Mouse (Mus musculus): ENCODE measurements around the gene Fam13a. TPM values are rescaled to one million over a fixed set of nuclear protein-coding genes. Genes with fewer than 3 reads are reported as not detected.

The Fam13a gene
- polyA plus RNA-seq, 1 experiment from 2014 or later = 5.7 TPM

GRCm38 (mm10) chr6:59024806-59025205 is 457 bp upstream of the Fam13a start:
- no peak for ATAC-seq (ENCODE audit: insufficient number of reproducible peaks, insufficient read depth, low FRiP score, low TSS enrichment)
- Histone ChIP-seq H3K4me3 (peak overlapping the region; percentile 55), H3K4me1 (0 out of 2 replicates have a peak, but pooled peaks cover 2% of the 10 kb centered on the region), H3K9ac (no peak overlapping the region), H3K9me3 (no peaks in the 10 kb centered on the region), H3K4me2 (replicated peaks) (peak overlapping the region; percentile 48), H3K27ac (no peak overlapping the region), H3K36me3 (no peaks in the 10 kb centered on the region), H3K27me3 (no peaks in the 10 kb centered on the region)
- WGBS = 14% methylated on average over 3 of the region's 3 CpGs

- Histone ChIP-seq H3K36me3 (no peaks in the 10 kb centered on the region), H3K27ac (peak overlapping the region; percentile 70; the same call in 1 of the 2 replicates), H3K4me2 (replicated peaks) (peak overlapping the region; percentile 48), H3K4me3 (peak overlapping the region; percentile 55), H3K27me3 (no peaks in the 10 kb centered on the region), H3K9me3 (no peaks in the 10 kb centered on the region), H3K4me1 (0 out of 2 replicates have a peak, but pooled peaks cover 2% of the 10 kb centered on the region), H3K9ac (peak overlapping the region; percentile 38; the same call in 1 of the 2 replicates)
- ATAC-seq (ENCODE audit: insufficient number of reproducible peaks, insufficient read depth, low FRiP score, low TSS enrichment) = no peak
- WGBS = 43% methylated on average over 6 of the region's 6 CpGs
Measured at GRCm38 (mm10) chr6:59023455-59024163, 740 bp downstream of the Fam13a start.

DNA sequence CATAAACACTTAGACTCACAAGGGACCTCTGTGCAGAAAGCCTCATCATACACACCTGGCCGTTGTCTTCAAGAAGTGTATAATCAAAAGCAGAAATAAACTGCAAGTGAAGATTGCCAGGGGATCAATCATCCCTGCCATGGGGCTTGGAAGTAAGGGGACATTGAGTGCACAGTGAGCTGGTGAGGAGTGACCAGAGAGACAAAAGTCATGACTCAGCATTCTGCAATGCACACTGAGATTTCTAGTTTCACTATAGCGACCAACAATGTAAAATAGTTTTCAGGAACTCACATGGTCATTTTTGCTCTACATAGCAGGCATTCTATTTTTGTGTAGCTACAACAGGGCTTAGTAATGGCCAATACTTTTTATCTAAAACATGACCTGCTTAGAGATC is 1.7 kb downstream of the Fam13a start:
- H3K4me2 ChIP-seq (replicated peaks) = no peak overlapping the region
- H3K36me3 ChIP-seq = no peaks in the 10 kb centered on the region
- no peak for ATAC-seq (ENCODE audit: insufficient number of reproducible peaks, insufficient read depth, low FRiP score, low TSS enrichment)
- no peaks in the 10 kb centered on the region for H3K27me3 ChIP-seq
- no peak overlapping the region for H3K4me3 ChIP-seq
- WGBS = 77% methylated on average over 2 of the region's 2 CpGs
- no peak overlapping the region for H3K9ac ChIP-seq
- 0 out of 2 replicates have a peak, but pooled peaks cover 2% of the 10 kb centered on the region for H3K4me1 ChIP-seq
- H3K27ac ChIP-seq = no peak overlapping the region
- H3K9me3 ChIP-seq = no peaks in the 10 kb centered on the region

GRCm38 (mm10) chr6:59020346-59020745 is 4.0 kb downstream of the Fam13a start:
- Histone ChIP-seq H3K9me3 (no peaks in the 10 kb centered on the region), H3K27ac (no peak overlapping the region), H3K9ac (no peak overlapping the region), H3K36me3 (no peaks in the 10 kb centered on the region), H3K4me2 (replicated peaks) (no peak overlapping the region), H3K27me3 (no peaks in the 10 kb centered on the region), H3K4me1 (0 out of 2 replicates have a peak, but pooled peaks cover 2% of the 10 kb centered on the region), H3K4me3 (no peak overlapping the region)
- ATAC-seq (ENCODE audit: insufficient number of reproducible peaks, insufficient read depth, low FRiP score, low TSS enrichment) = no peak
- 88% methylated on average over 2 of the region's 2 CpGs for WGBS

- H3K27ac ChIP-seq = no peak overlapping the region
- WGBS = 47% methylated on average over 1 of the region's 1 CpGs
- H3K4me3 ChIP-seq = no peak overlapping the region
- H3K9me3 ChIP-seq = no peaks in the 10 kb centered on the region
- H3K27me3 ChIP-seq = no peaks in the 10 kb centered on the region
- ATAC-seq (ENCODE audit: insufficient number of reproducible peaks, insufficient read depth, low FRiP score, low TSS enrichment) = no peak
- 0 out of 2 replicates have a peak, but pooled peaks cover 2% of the 10 kb centered on the region for H3K4me1 ChIP-seq
- H3K9ac ChIP-seq = no peak overlapping the region
- no peak overlapping the region for H3K4me2 ChIP-seq (replicated peaks)
- H3K36me3 ChIP-seq = no peaks in the 10 kb centered on the region
Measured at GRCm38 (mm10) chr6:59019847-59020246, 4.5 kb downstream of the Fam13a start.

GRCm38 (mm10) chr6:59016336-59016832 is 8.0 kb downstream of the Fam13a start:
- H3K27me3 ChIP-seq = no peaks in the 10 kb centered on the region
- no peak overlapping the region for H3K4me3 ChIP-seq
- H3K27ac ChIP-seq = no peak overlapping the region
- 84% methylated on average over 1 of the region's 1 CpGs for WGBS
- no peak overlapping the region for H3K9ac ChIP-seq
- peak; percentile 79 for ATAC-seq (ENCODE audit: insufficient number of reproducible peaks, insufficient read depth, low FRiP score, low TSS enrichment)
- H3K9me3 ChIP-seq = no peaks in the 10 kb centered on the region
- no peaks in the 10 kb centered on the region for H3K4me1 ChIP-seq
- no peaks in the 10 kb centered on the region for H3K36me3 ChIP-seq
- H3K4me2 ChIP-seq (replicated peaks) = no peak overlapping the region

DNA sequence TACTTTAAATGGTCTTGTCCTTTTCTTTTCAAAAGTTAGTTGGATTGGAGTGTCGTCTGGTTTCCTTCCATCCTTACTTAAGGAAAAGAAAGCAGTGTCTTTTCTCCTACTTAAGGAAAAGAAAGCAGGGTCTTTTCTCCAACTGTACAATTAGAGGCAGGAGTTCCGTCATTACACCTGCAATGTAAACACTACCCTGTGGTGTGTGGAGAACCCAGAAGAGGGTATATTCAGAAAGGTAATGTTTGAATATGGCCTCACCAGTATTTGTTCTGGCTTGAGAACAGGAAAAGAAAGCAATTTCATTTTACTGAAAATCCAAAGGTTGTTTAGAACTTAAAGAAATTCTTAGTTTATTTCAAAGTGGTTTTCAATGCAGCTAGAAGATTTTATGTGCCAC is 9.6 kb downstream of the Fam13a start:
- Histone ChIP-seq H3K27me3 (no peaks in the 10 kb centered on the region), H3K9me3 (no peaks in the 10 kb centered on the region), H3K4me2 (replicated peaks) (no peak overlapping the region), H3K36me3 (no peaks in the 10 kb centered on the region), H3K4me1 (no peaks in the 10 kb centered on the region), H3K9ac (no peak overlapping the region), H3K4me3 (no peak overlapping the region), H3K27ac (no peak overlapping the region)
- no peak for ATAC-seq (ENCODE audit: insufficient number of reproducible peaks, insufficient read depth, low FRiP score, low TSS enrichment)
- 68% methylated on average over 2 of the region's 2 CpGs for WGBS

DNA sequence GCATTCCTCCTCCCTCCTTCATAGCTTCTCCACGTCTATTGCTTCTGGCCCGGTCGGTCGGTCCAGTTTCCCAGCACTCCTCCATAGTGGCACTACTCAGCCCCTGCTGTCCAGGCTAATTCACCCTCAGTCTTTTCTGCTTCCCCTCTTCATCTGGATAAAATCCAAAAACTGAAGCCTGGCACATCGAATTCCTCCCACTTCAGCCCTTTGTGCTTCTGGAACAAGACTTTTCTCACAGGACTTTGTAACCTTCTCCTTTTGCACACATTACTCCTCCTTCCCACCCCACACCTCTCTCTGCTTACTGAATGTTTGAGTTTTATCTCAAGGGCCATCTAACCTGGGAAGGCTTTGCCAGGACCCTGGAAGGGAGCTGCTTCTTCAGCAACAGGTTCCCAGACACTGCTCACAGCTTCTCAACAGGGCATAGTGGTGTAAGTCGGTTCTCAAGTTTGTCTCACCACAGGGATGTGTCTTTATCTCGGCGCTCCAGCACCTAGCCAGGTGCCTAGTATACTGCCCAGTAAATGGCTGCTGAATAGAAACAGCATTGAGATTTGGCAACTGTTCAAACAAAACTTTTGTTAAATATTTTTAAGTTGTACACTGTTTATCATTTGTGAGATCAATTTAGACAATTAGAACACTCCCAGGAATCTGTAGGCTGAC is 10.1 kb downstream of the Fam13a start:
- no peak overlapping the region for H3K4me3 ChIP-seq
- H3K4me2 ChIP-seq (replicated peaks) = no peak overlapping the region
- H3K9ac ChIP-seq = no peak overlapping the region
- no peaks in the 10 kb centered on the region for H3K4me1 ChIP-seq
- no peaks in the 10 kb centered on the region for H3K9me3 ChIP-seq
- no peaks in the 10 kb centered on the region for H3K36me3 ChIP-seq
- H3K27ac ChIP-seq = no peak overlapping the region
- no peaks in the 10 kb centered on the region for H3K27me3 ChIP-seq
- ATAC-seq (ENCODE audit: insufficient number of reproducible peaks, insufficient read depth, low FRiP score, low TSS enrichment) = no peak
- WGBS = 83% methylated on average over 8 of the region's 8 CpGs

GRCm38 (mm10) chr6:59010792-59011191 is 13.6 kb downstream of the Fam13a start:
- Histone ChIP-seq H3K4me1 (no peaks in the 10 kb centered on the region), H3K36me3 (no peaks in the 10 kb centered on the region), H3K4me2 (replicated peaks) (no peak overlapping the region), H3K27ac (no peak overlapping the region), H3K9ac (no peak overlapping the region), H3K9me3 (no peaks in the 10 kb centered on the region), H3K27me3 (no peaks in the 10 kb centered on the region), H3K4me3 (no peak overlapping the region)
- ATAC-seq (ENCODE audit: insufficient number of reproducible peaks, insufficient read depth, low FRiP score, low TSS enrichment) = no peak
- 85% methylated on average over 3 of the region's 3 CpGs for WGBS

DNA sequence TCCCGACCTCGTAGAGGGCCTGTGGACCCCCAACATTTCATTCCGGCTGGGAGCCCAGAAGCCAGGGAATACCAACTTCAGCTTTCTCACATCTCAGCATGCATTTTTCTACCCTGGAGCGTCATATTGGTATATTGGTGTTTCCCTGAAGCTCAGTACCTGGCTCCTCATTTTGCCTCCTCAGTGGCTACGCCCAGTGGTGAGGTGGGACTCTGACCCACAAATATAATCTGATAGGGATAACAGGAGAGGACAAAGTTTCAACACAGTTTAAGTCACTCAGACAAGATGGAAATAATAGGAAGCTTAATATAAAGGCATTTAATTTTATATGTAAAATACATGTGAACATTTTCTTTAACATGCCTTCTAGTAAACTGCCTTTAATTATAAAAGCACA is 19.7 kb downstream of the Fam13a start:
- H3K36me3 ChIP-seq = no peaks in the 10 kb centered on the region
- no peak overlapping the region for H3K27ac ChIP-seq
- 95% methylated on average over 5 of the region's 5 CpGs for WGBS
- H3K4me3 ChIP-seq = no peak overlapping the region
- no peak for ATAC-seq (ENCODE audit: insufficient number of reproducible peaks, insufficient read depth, low FRiP score, low TSS enrichment)
- no peaks in the 10 kb centered on the region for H3K9me3 ChIP-seq
- no peaks in the 10 kb centered on the region; the same call in 1 of the 2 replicates for H3K4me1 ChIP-seq
- no peak overlapping the region for H3K9ac ChIP-seq
- H3K27me3 ChIP-seq = no peaks in the 10 kb centered on the region
- H3K4me2 ChIP-seq (replicated peaks) = no peak overlapping the region

DNA sequence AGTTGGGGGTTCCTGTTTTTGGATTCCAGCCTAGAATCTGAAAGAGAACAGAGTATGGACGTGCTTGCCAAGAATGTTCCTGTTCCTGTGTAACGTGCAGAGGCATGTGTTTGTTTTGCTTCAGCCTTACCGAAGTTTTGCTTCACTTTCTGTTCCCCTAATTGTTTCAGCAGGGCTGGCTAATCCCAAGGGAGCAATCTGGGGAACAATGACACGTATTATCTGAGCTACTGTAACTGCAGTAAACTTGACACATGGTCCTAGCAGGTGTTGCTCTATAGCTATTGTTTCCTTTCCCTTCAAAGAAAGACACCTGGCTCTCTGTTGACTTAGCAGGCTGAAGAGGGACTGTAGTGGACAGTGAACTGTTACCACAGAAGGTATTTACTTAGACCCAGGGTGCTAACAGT is 25.3 kb downstream of the Fam13a start:
- Histone ChIP-seq H3K27me3 (no peaks in the 10 kb centered on the region), H3K4me1 (no peaks in the 10 kb centered on the region; the same call in 1 of the 2 replicates), H3K4me3 (no peak overlapping the region), H3K9me3 (no peaks in the 10 kb centered on the region), H3K9ac (no peak overlapping the region), H3K4me2 (replicated peaks) (no peak overlapping the region), H3K27ac (no peak overlapping the region), H3K36me3 (no peaks in the 10 kb centered on the region)
- 32% methylated on average over 4 of the region's 4 CpGs for WGBS
- ATAC-seq (ENCODE audit: insufficient number of reproducible peaks, insufficient read depth, low FRiP score, low TSS enrichment) = no peak

- Histone ChIP-seq H3K27ac (no peak overlapping the region), H3K36me3 (no peaks in the 10 kb centered on the region), H3K9ac (no peak overlapping the region), H3K4me1 (no peaks in the 10 kb centered on the region; the same call in 1 of the 2 replicates), H3K27me3 (no peaks in the 10 kb centered on the region), H3K4me2 (replicated peaks) (no peak overlapping the region), H3K4me3 (no peak overlapping the region), H3K9me3 (no peaks in the 10 kb centered on the region)
- WGBS = 64% methylated on average over 4 of the region's 4 CpGs
- ATAC-seq (ENCODE audit: insufficient number of reproducible peaks, insufficient read depth, low FRiP score, low TSS enrichment) = no peak
Measured at GRCm38 (mm10) chr6:58998528-58998927, 25.8 kb downstream of the Fam13a start.

Data from embryonic facial prominence, embryonic 12.5 days (tissue).